In genomic region chr11:5140619-5141018, GRCm38 (mm10) we compare ENCODE assay signal across 9 mouse cellular contexts. TPM values are rescaled to one million over a fixed set of nuclear protein-coding genes. Genes with fewer than 3 reads are reported as not detected.
A peak's percentile ranks its signal among the peaks of the same experiment; 100 is the strongest.
DNase-seq lines count a peak whose midpoint lies in the region; ATAC-seq and TF ChIP-seq lines count a peak whose summit lies in the region.
"Had no signal": no experiment of that assay in that cellular context is flagged by ENCODE, and none has a peak within 500 bp of the region (broad histone marks: within the 10 kb centered on the region; RNA-seq: fewer than 3 reads in every experiment).

No protein-coding gene starts in this region.

- H3K9ac ChIP-seq in limb, embryonic 14.5 days (ENCODE audit: low read depth, low read length, severe bottlenecking): peak overlapping the region; percentile 12; the same call in 1 of the 2 replicates
- no peak overlapping the region for H3K9ac ChIP-seq in forebrain, embryonic 14.5 days (ENCODE audit: low read length)
- H3K9ac ChIP-seq: limb, embryonic 15.5 days had no signal

- DNase-seq in frontal cortex, postnatal 10 days (ENCODE audit: low spot score in 2 of 2): no peak
- DNase-seq in Muller cell, postnatal 12 days (ENCODE audit: inconsistent ontology term): peak; percentile 68
- DNase-seq in heart, postnatal 14 days: peak; percentile 82 to 84
- DNase-seq in limb, embryonic 14.5 days (ENCODE audit: low spot score): peak; percentile 36
- DNase-seq in right cerebral cortex, postnatal 4 days: peak; percentile 49
- DNase-seq in forebrain, embryonic 14.5 days (ENCODE audit: low spot score): no peak

- no peak overlapping the region for H3K4me3 ChIP-seq in limb, embryonic 14.5 days (replicated peaks; ENCODE audit: low read length)
- no peak overlapping the region for H3K4me3 ChIP-seq in forebrain, embryonic 14.5 days (ENCODE audit: low read depth, low read length)
- H3K4me3 ChIP-seq: limb, embryonic 15.5 days had no signal

- H3K36me3 ChIP-seq in limb, embryonic 14.5 days (ENCODE audit: control insufficient read depth, insufficient read depth, low read length): no peaks in the 10 kb centered on the region
- no peaks in the 10 kb centered on the region for H3K36me3 ChIP-seq in forebrain, embryonic 14.5 days (ENCODE audit: control insufficient read depth, insufficient read depth, low read length)
- H3K36me3 ChIP-seq: limb, embryonic 15.5 days had no signal

- TF ChIP-seq POLR2A in limb, embryonic 14.5 days (IDR thresholded peaks at IDR 0.05; ENCODE audit: borderline replicate concordance, extremely low read depth, insufficient read depth, insufficient read length): no peak

- H3K4me1 ChIP-seq in limb, embryonic 14.5 days (ENCODE audit: control insufficient read depth, insufficient read depth, low read length): peaks cover 11% of the 10 kb centered on the region
- H3K4me1 ChIP-seq in forebrain, embryonic 14.5 days (ENCODE audit: control insufficient read depth, insufficient read depth, low read length): no peaks in the 10 kb centered on the region

- H3K9me3 ChIP-seq in limb, embryonic 14.5 days (ENCODE audit: control insufficient read depth, low read length): no peaks in the 10 kb centered on the region
- H3K9me3 ChIP-seq in forebrain, embryonic 14.5 days (replicated peaks; ENCODE audit: control insufficient read depth, low read length): no peaks in the 10 kb centered on the region
- H3K9me3 ChIP-seq: limb, embryonic 15.5 days had no signal

- ATAC-seq in frontal cortex, adult (ENCODE audit: low TSS enrichment): peak; percentile 41; the same call in 1 of the 2 replicates
- ATAC-seq in common myeloid progenitor, adult 5-6 weeks (replicated peaks; ENCODE audit: low read depth, poor library complexity, severe bottlenecking): peak; percentile 75
- no peak for ATAC-seq in limb, embryonic 14.5 days (ENCODE audit: low FRiP score, low read depth)
- ATAC-seq in forebrain, embryonic 14.5 days: no peak

- intact Hi-C loops in heart, postnatal 14 days (cut with DNase I): no loop called here

- H3K4me2 ChIP-seq in limb, embryonic 14.5 days (replicated peaks; ENCODE audit: low read depth, low read length, severe bottlenecking): no peak overlapping the region
- no peak overlapping the region for H3K4me2 ChIP-seq in forebrain, embryonic 14.5 days (ENCODE audit: low read length)
- H3K4me2 ChIP-seq: limb, embryonic 15.5 days had no signal

- no peak overlapping the region for H3K27ac ChIP-seq in limb, embryonic 14.5 days (replicated peaks; ENCODE audit: low read depth, low read length)
- H3K27ac ChIP-seq in forebrain, embryonic 14.5 days (ENCODE audit: low read depth, low read length): no peak overlapping the region
- H3K27ac ChIP-seq: limb, embryonic 15.5 days had no signal

- WGBS in limb, embryonic 14.5 days: 49% methylated on average over 8 of the region's 8 CpGs
- 48% methylated on average over 8 of the region's 8 CpGs for WGBS in forebrain, embryonic 14.5 days

- no peaks in the 10 kb centered on the region for H3K27me3 ChIP-seq in limb, embryonic 14.5 days (ENCODE audit: control insufficient read depth, insufficient read depth, low read length)
- H3K27me3 ChIP-seq in forebrain, embryonic 14.5 days (replicated peaks; ENCODE audit: control insufficient read depth, insufficient read depth, low read length): no peaks in the 10 kb centered on the region
- H3K27me3 ChIP-seq: limb, embryonic 15.5 days had no signal

RNA-seq across cellular contexts. Expression of gene Emid1, which starts 11.4 kb away (rescaled TPM):
- total RNA-seq in common myeloid progenitor, adult 5-6 weeks (2017): 11.0 and 20.0 TPM in 2 replicates
- 1 to 10 TPM; 4.1 to 4.6 TPM for total RNA-seq in heart, postnatal 14 days (2021)
- 25.3 and 25.7 TPM in 2 replicates for polyA plus RNA-seq in limb, embryonic 14.5 days (2012; rRNA removed)
- polyA plus RNA-seq in limb, embryonic 14.5 days (2014; fragmentation: Nextera tagmentation; extraction: Ambion mirVana): 30.9 and 32.2 TPM in 2 replicates
- polyA plus RNA-seq in forebrain, embryonic 14.5 days (2014; fragmentation: Nextera tagmentation; extraction: Ambion mirVana): 13.0 and 15.1 TPM in 2 replicates

RNA-seq across cellular contexts. Expression of gene Ewsr1, which starts 41.6 kb away (rescaled TPM):
- total RNA-seq in common myeloid progenitor, adult 5-6 weeks (2017): 525 and 659 TPM in 2 replicates
- 100 to 1,000 TPM; 119 to 131 TPM for total RNA-seq in heart, postnatal 14 days (2021)
- 828 and 880 TPM in 2 replicates for polyA plus RNA-seq in limb, embryonic 14.5 days (2012; rRNA removed)
- 357 and 409 TPM in 2 replicates for polyA plus RNA-seq in limb, embryonic 14.5 days (2014; fragmentation: Nextera tagmentation; extraction: Ambion mirVana)
- polyA plus RNA-seq in forebrain, embryonic 14.5 days (2014; fragmentation: Nextera tagmentation; extraction: Ambion mirVana): 433 and 469 TPM in 2 replicates

RNA-seq across cellular contexts. Expression of gene Rhbdd3, which starts 41.9 kb away (rescaled TPM):
- total RNA-seq in common myeloid progenitor, adult 5-6 weeks (2017): 17.7 and 24.4 TPM in 2 replicates
- 10 to 100 TPM; 18.7 to 20.5 TPM for total RNA-seq in heart, postnatal 14 days (2021)
- 48.1 and 63.9 TPM in 2 replicates for polyA plus RNA-seq in limb, embryonic 14.5 days (2012; rRNA removed)
- polyA plus RNA-seq in limb, embryonic 14.5 days (2014; fragmentation: Nextera tagmentation; extraction: Ambion mirVana): 24.6 and 27.4 TPM in 2 replicates
- polyA plus RNA-seq in forebrain, embryonic 14.5 days (2014; fragmentation: Nextera tagmentation; extraction: Ambion mirVana): 28.9 and 31.8 TPM in 2 replicates

Comparison
In these comparisons a context has a peak if more than half of its experiments do, and no peak if none do; other contexts are left out.
1. ATAC-seq: peak in frontal cortex, adult (single experiment) and common myeloid progenitor, adult 5-6 weeks (single experiment); none in limb, embryonic 14.5 days (single experiment) and forebrain, embryonic 14.5 days (single experiment).
2. DNase-seq: peak in Muller cell, postnatal 12 days (single experiment), heart, postnatal 14 days (2 of 2), limb, embryonic 14.5 days (single experiment) and right cerebral cortex, postnatal 4 days (single experiment); none in frontal cortex, postnatal 10 days (0 of 2) and forebrain, embryonic 14.5 days (single experiment).